Mouse (Mus musculus) midbrain, embryonic 16.5 days (tissue): ENCODE measurements around the gene Stxbp3. TPM values are rescaled to one million over a fixed set of nuclear protein-coding genes. Genes with fewer than 3 reads are reported as not detected.

Experiments
- ATAC-seq: fragments of 200-750 bp; cut with Nextera tagmentation; 2 replicates; pipeline ENCODE4 v1.8.0; 2017; ENCODE audit warnings: moderate TSS enrichment
- H3K27ac ChIP-seq: fragments of 300-500 bp; sonication (generic); 2 replicates; pipeline ENCODE4 v1.5.1; 2014; ENCODE audit warnings: mild to moderate bottlenecking, low read length, mixed read lengths
- H3K27me3 ChIP-seq: fragments of 300-500 bp; sonication (generic); 2 replicates; pipeline ENCODE4 v1.6.1; 2014; ENCODE audit warnings: low read depth, low read length, mixed read lengths; ENCODE audit not compliant: control insufficient read depth, insufficient read depth
- H3K36me3 ChIP-seq: fragments of 300-500 bp; sonication (generic); 2 replicates; pipeline ENCODE4 v1.6.1; 2014; ENCODE audit warnings: mild to moderate bottlenecking, low read length, moderate library complexity, mixed read lengths; ENCODE audit not compliant: control insufficient read depth, insufficient read depth
- H3K4me1 ChIP-seq: fragments of 300-500 bp; sonication (generic); 2 replicates; pipeline ENCODE4 v1.6.1; 2014; ENCODE audit warnings: mild to moderate bottlenecking, low read length, mixed read lengths; ENCODE audit not compliant: control insufficient read depth, insufficient read depth
- H3K4me2 ChIP-seq: fragments of 300-500 bp; sonication (generic); 2 replicates; pipeline ENCODE4 v1.6.1; 2014; ENCODE audit warnings: mild to moderate bottlenecking, low read length, mixed read lengths
- H3K4me3 ChIP-seq: fragments of 300-500 bp; sonication (generic); 2 replicates; pipeline ENCODE4 v1.5.1; 2014; ENCODE audit warnings: low read depth, mild to moderate bottlenecking, low read length, moderate library complexity, mixed read lengths
- H3K9ac ChIP-seq: fragments of 300-500 bp; sonication (generic); 2 replicates; pipeline ENCODE4 v1.6.1; 2014; ENCODE audit warnings: low read depth, low read length, mixed read lengths
- H3K9me3 ChIP-seq: fragments of 300-500 bp; sonication (generic); replicated peaks from 2 replicates; pipeline ENCODE4 v1.6.1; 2014; ENCODE audit warnings: mild to moderate bottlenecking, low read length, mixed read lengths; ENCODE audit not compliant: control insufficient read depth, poor library complexity, severe bottlenecking
- WGBS: fragments of 180-500 bp; shearing (Covaris S2); extraction: QIAGEN DNeasy Blood & Tissue Kit; methylation state at CpG from one replicate; pipeline ENCODE4 v1.1.7; 2014; 5-methylcytosine and 5-hydroxymethylcytosine counted together
- polyA plus RNA-seq: library from polyadenylated mRNA; unstranded; fragments of >200 nt; fragmentation: Nextera tagmentation; extraction: Ambion mirVana; gene quantifications from 2 replicates; pipeline ENCODE4 v1.2.1, GENCODE M21; 2015

Stxbp3 gene
- polyA plus RNA-seq, 1 experiment from 2014 or later = 16.2 TPM

- ATAC-seq = no peak
- Histone ChIP-seq H3K36me3 (no peaks in the 10 kb centered on the region), H3K4me1 (peaks cover 8% of the 10 kb centered on the region), H3K9me3 (0 out of 2 replicates have a peak, but pooled peaks cover 3% of the 10 kb centered on the region), H3K9ac (no peak overlapping the region), H3K4me3 (no peak overlapping the region), H3K4me2 (no peak overlapping the region), H3K27me3 (no peaks in the 10 kb centered on the region), H3K27ac (no peak overlapping the region)
- 79% methylated on average over 6 of the region's 6 CpGs for WGBS
Measured at GRCm38 (mm10) chr3:108782364-108782895, 57.9 kb downstream of the Stxbp3 start.

- 77% methylated on average over 5 of the region's 5 CpGs for WGBS
- Histone ChIP-seq H3K9ac (no peak overlapping the region), H3K4me3 (no peak overlapping the region), H3K36me3 (no peaks in the 10 kb centered on the region), H3K9me3 (0 out of 2 replicates have a peak, but pooled peaks cover 3% of the 10 kb centered on the region), H3K27me3 (no peaks in the 10 kb centered on the region), H3K4me2 (no peak overlapping the region), H3K27ac (no peak overlapping the region), H3K4me1 (peaks cover 8% of the 10 kb centered on the region)
- 0 out of 2 replicates have a peak, but pooled peaks have one; percentile 32 for ATAC-seq
Measured at GRCm38 (mm10) chr3:108781884-108782270, 58.4 kb downstream of the Stxbp3 start.

- H3K4me2 ChIP-seq = no peak overlapping the region
- no peak overlapping the region for H3K9ac ChIP-seq
- no peak overlapping the region for H3K4me3 ChIP-seq
- peak; percentile 79 for ATAC-seq
- H3K27ac ChIP-seq = no peak overlapping the region
- no peaks in the 10 kb centered on the region for H3K36me3 ChIP-seq
- H3K27me3 ChIP-seq = no peaks in the 10 kb centered on the region
- H3K4me1 ChIP-seq = peaks cover 8% of the 10 kb centered on the region
- 60% methylated on average over 10 of the region's 10 CpGs for WGBS
- 0 out of 2 replicates have a peak, but pooled peaks cover 3% of the 10 kb centered on the region for H3K9me3 ChIP-seq
Measured at GRCm38 (mm10) chr3:108781238-108781883, 59.0 kb downstream of the Stxbp3 start.

GRCm38 (mm10) chr3:108778761-108779540, 61.4 kb downstream of the Stxbp3 start:
- H3K9ac ChIP-seq = no peak overlapping the region
- H3K36me3 ChIP-seq = no peaks in the 10 kb centered on the region
- no peak overlapping the region for H3K27ac ChIP-seq
- no peak for ATAC-seq
- peaks cover 8% of the 10 kb centered on the region for H3K4me1 ChIP-seq
- WGBS = 77% methylated on average over 4 of the region's 4 CpGs
- H3K4me2 ChIP-seq = no peak overlapping the region
- H3K27me3 ChIP-seq = no peaks in the 10 kb centered on the region
- no peak overlapping the region for H3K4me3 ChIP-seq
- H3K9me3 ChIP-seq = no peaks in the 10 kb centered on the region

GRCm38 (mm10) chr3:108772811-108773210, 67.5 kb downstream of the Stxbp3 start:
- Histone ChIP-seq H3K4me2 (no peak overlapping the region), H3K9me3 (no peaks in the 10 kb centered on the region), H3K27ac (no peak overlapping the region), H3K36me3 (no peaks in the 10 kb centered on the region), H3K4me1 (no peaks in the 10 kb centered on the region), H3K9ac (no peak overlapping the region), H3K27me3 (no peaks in the 10 kb centered on the region), H3K4me3 (no peak overlapping the region)
- no peak for ATAC-seq
- 77% methylated on average over 3 of the region's 3 CpGs for whole genome bisulfite sequencing

GRCm38 (mm10) chr3:108772211-108772610, 68.1 kb downstream of the Stxbp3 start:
- H3K36me3 ChIP-seq = no peaks in the 10 kb centered on the region
- H3K9me3 ChIP-seq = no peaks in the 10 kb centered on the region
- H3K4me2 ChIP-seq = no peak overlapping the region
- H3K9ac ChIP-seq = no peak overlapping the region
- H3K27ac ChIP-seq = no peak overlapping the region
- no peak overlapping the region for H3K4me3 ChIP-seq
- no peak for ATAC-seq
- no peaks in the 10 kb centered on the region for H3K4me1 ChIP-seq
- H3K27me3 ChIP-seq = no peaks in the 10 kb centered on the region
- WGBS = 90% methylated on average over 13 of the region's 13 CpGs

GRCm38 (mm10) chr3:108770725-108771368, 69.5 kb downstream of the Stxbp3 start:
- no peak overlapping the region for H3K4me3 ChIP-seq
- no peak overlapping the region for H3K27ac ChIP-seq
- no peaks in the 10 kb centered on the region for H3K36me3 ChIP-seq
- no peaks in the 10 kb centered on the region for H3K9me3 ChIP-seq
- H3K9ac ChIP-seq = no peak overlapping the region
- H3K27me3 ChIP-seq = no peaks in the 10 kb centered on the region
- ATAC-seq = peak; percentile 78
- WGBS = 47% methylated on average over 6 of the region's 6 CpGs
- H3K4me1 ChIP-seq = no peaks in the 10 kb centered on the region
- no peak overlapping the region for H3K4me2 ChIP-seq

GRCm38 (mm10) chr3:108769547-108769946, 70.8 kb downstream of the Stxbp3 start:
- no peaks in the 10 kb centered on the region for H3K4me1 ChIP-seq
- H3K27ac ChIP-seq = no peak overlapping the region
- H3K27me3 ChIP-seq = no peaks in the 10 kb centered on the region
- H3K4me3 ChIP-seq = no peak overlapping the region
- H3K9ac ChIP-seq = no peak overlapping the region
- no peak for ATAC-seq
- no peaks in the 10 kb centered on the region for H3K9me3 ChIP-seq
- WGBS = 90% methylated on average over 6 of the region's 6 CpGs
- H3K4me2 ChIP-seq = no peak overlapping the region
- H3K36me3 ChIP-seq = no peaks in the 10 kb centered on the region
